Mouse (Mus musculus) midbrain, embryonic 14.5 days (tissue): ENCODE data around the gene Dtd1. TPM values are rescaled to one million over a fixed set of nuclear protein-coding genes. Genes with fewer than 3 reads are reported as not detected.

Experiments
- ATAC-seq: fragments of 200-750 bp; cut with Nextera tagmentation; 2 replicates; pipeline ENCODE4 v1.8.0; 2017; ENCODE audit warnings: moderate number of reproducible peaks, moderate library complexity; ENCODE audit not compliant: low FRiP score, low TSS enrichment
- DNase-seq: peaks from one replicate; pipeline ENCODE4 v3.0.0-alpha.2; 2015
- H3K27ac ChIP-seq: fragments of 300-500 bp; sonication (generic); replicated peaks from 2 replicates; pipeline ENCODE4 v1.5.1; 2014; ENCODE audit warnings: mild to moderate bottlenecking, low read depth, low read length, moderate library complexity
- H3K27me3 ChIP-seq: fragments of 300-500 bp; sonication (generic); 2 replicates; pipeline ENCODE4 v1.6.1; 2014; ENCODE audit warnings: low read length, control low read depth, mixed read lengths; ENCODE audit not compliant: control insufficient read depth, insufficient read depth
- H3K36me3 ChIP-seq: fragments of 300-500 bp; sonication (generic); 2 replicates; pipeline ENCODE4 v1.6.1; 2014; ENCODE audit warnings: low read length, control low read depth; ENCODE audit not compliant: control insufficient read depth, insufficient read depth
- H3K4me1 ChIP-seq: fragments of 300-500 bp; sonication (generic); 2 replicates; pipeline ENCODE4 v1.6.1; 2014; ENCODE audit warnings: mild to moderate bottlenecking, antibody characterized with exemption, low read length, control low read depth; ENCODE audit not compliant: control insufficient read depth, insufficient read depth
- H3K4me2 ChIP-seq: fragments of 300-500 bp; sonication (generic); 2 replicates; pipeline ENCODE4 v1.6.1; 2014; ENCODE audit warnings: mild to moderate bottlenecking, low read length, moderate library complexity
- H3K4me3 ChIP-seq: fragments of 300-500 bp; sonication (generic); replicated peaks from 2 replicates; pipeline ENCODE4 v1.5.1; 2014; ENCODE audit warnings: low read depth, low read length
- H3K9ac ChIP-seq: fragments of 300-500 bp; sonication (generic); replicated peaks from 2 replicates; pipeline ENCODE4 v1.6.1; 2014; ENCODE audit warnings: mild to moderate bottlenecking, low read length, moderate library complexity
- H3K9me3 ChIP-seq: fragments of 300-500 bp; sonication (generic); 2 replicates; pipeline ENCODE4 v1.6.1; 2016; ENCODE audit warnings: low read length, control low read depth, mixed read lengths; ENCODE audit not compliant: control insufficient read depth
- WGBS: fragments of 180-500 bp; shearing (Covaris S2); extraction: QIAGEN DNeasy Blood & Tissue Kit; methylation state at CpG from one replicate; pipeline ENCODE4 v1.1.7; 2014; 5-methylcytosine and 5-hydroxymethylcytosine counted together
- polyA plus RNA-seq: library from polyadenylated mRNA; unstranded; fragments of >200 nt; fragmentation: Nextera tagmentation; extraction: Ambion mirVana; gene quantifications from 2 replicates; pipeline ENCODE4 v1.2.1, GENCODE M21; 2014

Gene Dtd1
- polyA plus RNA-seq, 1 experiment from 2014 or later = 118 TPM

DNA sequence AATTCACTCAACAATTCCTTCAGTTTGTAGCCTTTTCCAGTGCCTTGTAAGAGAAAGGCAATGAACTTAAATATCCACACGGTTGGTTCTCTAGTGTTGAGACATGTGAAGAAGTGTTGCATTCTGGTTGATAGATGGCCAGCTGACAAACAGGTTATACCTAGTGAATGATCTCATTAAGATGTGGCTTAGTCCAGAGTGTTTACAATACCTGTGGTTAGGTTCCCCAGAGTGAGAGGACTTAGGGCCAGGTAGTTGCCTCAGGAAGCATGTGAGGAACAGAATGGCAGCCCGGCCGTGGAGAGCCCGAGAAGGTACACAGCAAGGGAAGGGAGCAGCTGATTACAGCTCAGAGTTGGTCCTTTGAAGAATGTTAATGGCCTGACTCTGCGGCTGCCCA lies 138.5 kb downstream of the Dtd1 start:
- H3K9ac ChIP-seq = no peak overlapping the region
- H3K27me3 ChIP-seq = no peaks in the 10 kb centered on the region
- 94% methylated on average over 5 of the region's 5 CpGs for WGBS
- H3K9me3 ChIP-seq = no peaks in the 10 kb centered on the region
- no peaks in the 10 kb centered on the region for H3K36me3 ChIP-seq
- H3K4me3 ChIP-seq = no peak overlapping the region
- no peak for ATAC-seq
- no peak overlapping the region for H3K4me2 ChIP-seq
- no peaks in the 10 kb centered on the region for H3K4me1 ChIP-seq
- DNase-seq = no peak
- no peak overlapping the region for H3K27ac ChIP-seq

DNA sequence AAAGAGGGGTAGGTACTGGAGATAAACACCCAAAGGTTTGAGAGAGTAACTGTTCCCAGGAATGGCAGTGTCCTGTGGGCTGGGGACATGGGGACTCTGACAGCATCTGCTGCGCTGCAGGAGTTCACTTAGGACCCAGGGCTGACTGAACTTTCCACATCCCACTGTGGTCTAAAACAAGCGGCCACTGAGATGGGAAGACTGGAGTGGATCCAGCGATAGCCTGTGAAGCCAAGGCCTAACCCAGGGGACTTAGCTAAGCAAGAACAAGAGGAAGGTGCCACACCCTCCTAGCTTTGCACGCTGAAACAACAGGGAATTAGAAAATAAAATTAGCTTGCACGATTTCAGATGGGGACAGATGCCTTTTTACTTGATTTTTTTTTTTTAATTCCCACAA lies 138.9 kb downstream of the Dtd1 start:
- no peak overlapping the region for H3K9ac ChIP-seq
- H3K27me3 ChIP-seq = no peaks in the 10 kb centered on the region
- H3K27ac ChIP-seq = no peak overlapping the region
- no peaks in the 10 kb centered on the region for H3K36me3 ChIP-seq
- H3K4me3 ChIP-seq = no peak overlapping the region
- 76% methylated on average over 5 of the region's 5 CpGs for WGBS
- H3K4me1 ChIP-seq = no peaks in the 10 kb centered on the region
- H3K9me3 ChIP-seq = no peaks in the 10 kb centered on the region
- no peak for DNase-seq
- H3K4me2 ChIP-seq = no peak overlapping the region
- ATAC-seq = no peak

DNA sequence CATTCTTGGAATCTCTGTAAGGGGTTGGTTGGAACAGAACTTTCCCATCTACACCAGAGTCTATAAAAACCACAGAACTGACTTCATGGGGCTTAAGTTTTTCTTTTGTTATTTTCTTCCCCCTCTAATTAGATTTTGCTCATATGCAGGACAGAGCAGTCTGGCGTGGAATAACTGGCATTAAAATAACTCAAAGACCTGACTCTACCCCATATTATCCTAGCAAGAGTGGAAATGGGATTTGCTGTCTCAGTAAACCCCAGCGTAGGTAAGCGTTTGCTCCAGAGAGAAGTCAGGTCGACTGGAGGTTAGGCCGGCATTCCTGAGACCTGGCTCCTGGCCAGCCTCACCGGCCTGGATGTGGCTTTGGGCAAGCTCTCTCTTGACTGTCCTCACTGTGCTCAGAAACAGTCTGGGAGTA lies 140.9 kb downstream of the Dtd1 start:
- no peaks in the 10 kb centered on the region for H3K27me3 ChIP-seq
- no peaks in the 10 kb centered on the region for H3K9me3 ChIP-seq
- H3K4me2 ChIP-seq = no peak overlapping the region
- DNase-seq (no peak), ATAC-seq (no peak)
- H3K27ac ChIP-seq = no peak overlapping the region
- no peak overlapping the region for H3K4me3 ChIP-seq
- no peak overlapping the region for H3K9ac ChIP-seq
- no peaks in the 10 kb centered on the region for H3K4me1 ChIP-seq
- WGBS = 86% methylated on average over 6 of the region's 6 CpGs
- no peaks in the 10 kb centered on the region for H3K36me3 ChIP-seq

DNA sequence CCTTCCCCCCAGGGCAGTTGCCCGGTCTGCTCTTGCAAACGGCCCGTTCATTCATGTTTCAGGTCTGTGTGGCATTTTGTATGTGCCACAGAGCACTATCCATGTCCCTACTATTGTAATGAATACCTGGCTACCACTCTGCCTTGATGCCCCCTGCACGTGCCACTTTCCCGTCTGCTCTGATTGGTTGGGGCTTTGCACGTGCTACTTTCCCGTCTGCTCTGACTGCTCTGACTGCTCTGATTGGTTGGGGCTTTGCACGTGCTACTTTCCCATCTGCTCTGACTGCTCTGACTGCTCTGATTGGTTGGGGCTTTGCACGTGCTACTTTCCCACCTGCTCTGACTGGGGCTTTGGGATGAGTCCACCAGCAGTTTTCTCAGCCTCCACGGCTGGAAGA lies 142.3 kb downstream of the Dtd1 start:
- Histone ChIP-seq H3K4me3 (no peak overlapping the region), H3K9me3 (no peaks in the 10 kb centered on the region), H3K4me1 (no peaks in the 10 kb centered on the region), H3K36me3 (no peaks in the 10 kb centered on the region), H3K27ac (no peak overlapping the region), H3K27me3 (no peaks in the 10 kb centered on the region), H3K4me2 (no peak overlapping the region), H3K9ac (no peak overlapping the region)
- WGBS = 90% methylated on average over 10 of the region's 10 CpGs
- ATAC-seq (no peak), DNase-seq (no peak)

DNA sequence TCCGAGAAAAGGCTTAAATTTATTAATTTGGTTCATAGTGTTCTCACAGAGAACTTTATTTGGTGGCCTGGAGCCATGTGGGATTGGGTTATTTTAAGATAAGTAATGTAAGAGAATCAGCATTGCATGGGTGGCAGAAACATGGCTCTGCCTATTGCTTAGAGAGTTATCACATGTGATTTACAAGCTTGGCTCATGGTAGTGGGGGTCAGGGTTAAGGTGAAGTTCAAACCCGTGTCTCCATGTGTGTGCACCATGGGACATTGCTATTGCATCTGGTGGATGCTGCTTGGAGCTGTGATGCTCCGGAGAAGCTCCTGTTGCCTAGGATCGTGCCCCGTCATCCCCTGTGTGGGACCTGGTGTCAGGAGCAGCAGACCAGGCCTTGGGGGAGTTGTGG lies 143.6 kb downstream of the Dtd1 start:
- H3K4me2 ChIP-seq = no peak overlapping the region
- H3K36me3 ChIP-seq = no peaks in the 10 kb centered on the region
- H3K9ac ChIP-seq = no peak overlapping the region
- H3K4me3 ChIP-seq = no peak overlapping the region
- no peaks in the 10 kb centered on the region for H3K27me3 ChIP-seq
- no peak for ATAC-seq
- no peak overlapping the region for H3K27ac ChIP-seq
- no peak for DNase-seq
- no peaks in the 10 kb centered on the region for H3K9me3 ChIP-seq
- WGBS = 85% methylated on average over 5 of the region's 5 CpGs
- no peaks in the 10 kb centered on the region for H3K4me1 ChIP-seq

DNA sequence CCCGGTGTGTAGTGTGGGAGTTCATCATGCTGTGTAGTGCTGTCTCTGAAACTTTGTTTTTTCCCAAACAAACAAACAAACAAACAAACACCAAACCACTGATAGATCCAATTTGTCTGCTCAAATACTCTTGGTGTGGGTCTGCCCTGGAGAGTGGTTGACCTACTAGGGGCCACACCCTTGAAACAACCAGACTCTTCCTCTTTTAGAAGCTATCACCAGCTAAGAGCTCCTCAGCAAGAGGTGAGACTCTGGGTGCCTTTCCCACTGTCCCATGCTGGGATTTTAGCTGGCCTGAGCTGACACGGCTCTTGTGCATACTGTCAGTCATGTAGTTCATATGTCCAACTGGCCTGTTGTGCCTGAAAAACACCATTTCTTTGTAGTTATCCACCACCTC lies 145.6 kb downstream of the Dtd1 start:
- Histone ChIP-seq H3K27ac (no peak overlapping the region), H3K27me3 (no peaks in the 10 kb centered on the region)
- 87% methylated on average over 2 of the region's 2 CpGs for WGBS

DNA sequence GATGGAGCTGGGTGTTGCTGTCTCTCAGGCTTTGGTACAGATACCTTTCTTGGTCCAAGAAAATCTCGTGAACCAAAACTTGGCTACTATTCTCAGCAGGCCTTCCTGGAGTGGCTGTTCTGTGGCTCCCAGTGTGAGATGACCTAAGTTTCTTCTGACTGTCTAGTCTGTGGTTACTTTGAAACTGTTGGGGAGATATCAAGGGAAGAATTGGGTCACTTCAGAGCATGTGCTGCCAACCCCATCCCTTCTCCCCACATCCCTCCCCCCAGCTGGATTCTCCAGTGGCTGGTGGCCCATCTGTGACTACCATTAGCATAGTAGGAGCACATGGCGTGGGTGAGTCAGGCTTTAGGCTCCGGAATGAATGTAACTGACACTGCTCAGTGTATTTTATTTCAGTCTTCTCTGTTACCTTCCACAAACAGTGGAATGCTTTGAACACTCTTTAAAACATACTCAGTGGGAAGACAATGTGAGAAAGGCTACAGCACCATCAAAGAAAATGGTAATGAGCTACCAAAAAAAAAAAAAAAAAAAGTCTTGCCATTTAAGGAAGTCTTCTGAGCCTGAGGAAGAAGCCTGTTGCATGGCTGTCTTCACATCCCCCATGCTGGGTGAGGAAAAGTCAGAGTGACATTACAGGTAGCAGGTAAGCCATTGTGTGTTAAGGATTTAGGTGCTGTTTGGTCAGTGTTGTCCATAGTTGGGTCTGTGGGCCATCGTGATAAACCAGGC lies 146.5 kb downstream of the Dtd1 start:
- no peak for ATAC-seq
- Histone ChIP-seq H3K4me1 (no peaks in the 10 kb centered on the region), H3K27me3 (no peaks in the 10 kb centered on the region), H3K9ac (no peak overlapping the region), H3K4me2 (no peak overlapping the region), H3K4me3 (no peak overlapping the region), H3K36me3 (no peaks in the 10 kb centered on the region), H3K9me3 (no peaks in the 10 kb centered on the region), H3K27ac (no peak overlapping the region)
- DNase-seq = no peak
- WGBS = 64% methylated on average over 4 of the region's 4 CpGs

More for the DNA sequence above, 145.6 kb downstream of the Dtd1 start:
- H3K4me2 ChIP-seq = no peak overlapping the region
- DNase-seq = no peak
- no peaks in the 10 kb centered on the region for H3K9me3 ChIP-seq
- H3K4me3 ChIP-seq = no peak overlapping the region
- ATAC-seq = no peak
- no peak overlapping the region for H3K9ac ChIP-seq
- no peaks in the 10 kb centered on the region for H3K36me3 ChIP-seq
- H3K4me1 ChIP-seq = no peaks in the 10 kb centered on the region

DNA sequence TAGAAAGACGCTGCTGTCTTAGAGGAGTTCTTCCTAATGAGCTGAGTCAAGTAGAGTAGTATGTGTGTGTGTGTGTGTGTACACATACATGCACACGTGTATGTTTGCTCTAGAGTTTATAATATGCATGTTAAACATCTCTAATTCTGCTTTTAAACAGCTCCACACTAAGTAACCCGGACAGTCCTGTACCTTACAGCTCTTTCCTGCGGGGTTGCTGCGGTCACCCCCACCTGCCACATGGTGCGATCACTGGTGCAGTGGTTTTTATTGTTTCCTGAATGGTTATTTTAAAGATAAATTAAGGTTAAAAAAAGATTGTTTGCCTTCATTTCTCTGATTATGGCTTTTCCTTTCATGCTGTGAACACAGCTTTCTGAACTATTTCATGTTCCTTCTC lies 153.9 kb downstream of the Dtd1 start:
- Histone ChIP-seq H3K36me3 (no peaks in the 10 kb centered on the region), H3K9me3 (no peaks in the 10 kb centered on the region), H3K4me2 (no peak overlapping the region), H3K27me3 (no peaks in the 10 kb centered on the region), H3K9ac (no peak overlapping the region), H3K4me3 (no peak overlapping the region), H3K4me1 (no peaks in the 10 kb centered on the region), H3K27ac (no peak overlapping the region)
- DNase-seq (no peak), ATAC-seq (no peak)
- 83% methylated on average over 6 of the region's 6 CpGs for WGBS

DNA sequence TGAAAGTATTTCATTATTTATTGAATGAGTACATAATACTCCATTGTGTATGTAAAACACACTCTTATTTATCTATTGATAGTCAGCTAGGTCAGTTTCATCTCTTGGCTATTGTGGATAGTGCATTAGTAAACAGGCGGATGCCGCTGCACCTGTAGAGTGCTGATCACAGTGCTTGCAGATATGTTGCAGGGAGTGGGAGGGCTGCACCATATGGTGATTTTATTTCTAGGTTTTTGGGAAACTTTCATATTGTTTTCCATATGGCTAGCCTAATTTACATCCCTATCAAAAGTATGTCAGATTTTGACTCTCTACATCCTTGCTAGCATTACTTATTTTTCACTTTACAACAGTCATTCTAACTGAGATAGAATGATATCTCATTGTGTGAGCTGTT lies 155.3 kb downstream of the Dtd1 start:
- WGBS = 95% methylated on average over 2 of the region's 2 CpGs
- Histone ChIP-seq H3K36me3 (no peaks in the 10 kb centered on the region), H3K4me3 (no peak overlapping the region), H3K27ac (no peak overlapping the region), H3K27me3 (no peaks in the 10 kb centered on the region), H3K9ac (no peak overlapping the region), H3K9me3 (no peaks in the 10 kb centered on the region), H3K4me1 (no peaks in the 10 kb centered on the region), H3K4me2 (no peak overlapping the region)
- ATAC-seq (no peak), DNase-seq (no peak)
